10 mouse cellular contexts compared by ENCODE assay signal in the genomic region with DNA sequence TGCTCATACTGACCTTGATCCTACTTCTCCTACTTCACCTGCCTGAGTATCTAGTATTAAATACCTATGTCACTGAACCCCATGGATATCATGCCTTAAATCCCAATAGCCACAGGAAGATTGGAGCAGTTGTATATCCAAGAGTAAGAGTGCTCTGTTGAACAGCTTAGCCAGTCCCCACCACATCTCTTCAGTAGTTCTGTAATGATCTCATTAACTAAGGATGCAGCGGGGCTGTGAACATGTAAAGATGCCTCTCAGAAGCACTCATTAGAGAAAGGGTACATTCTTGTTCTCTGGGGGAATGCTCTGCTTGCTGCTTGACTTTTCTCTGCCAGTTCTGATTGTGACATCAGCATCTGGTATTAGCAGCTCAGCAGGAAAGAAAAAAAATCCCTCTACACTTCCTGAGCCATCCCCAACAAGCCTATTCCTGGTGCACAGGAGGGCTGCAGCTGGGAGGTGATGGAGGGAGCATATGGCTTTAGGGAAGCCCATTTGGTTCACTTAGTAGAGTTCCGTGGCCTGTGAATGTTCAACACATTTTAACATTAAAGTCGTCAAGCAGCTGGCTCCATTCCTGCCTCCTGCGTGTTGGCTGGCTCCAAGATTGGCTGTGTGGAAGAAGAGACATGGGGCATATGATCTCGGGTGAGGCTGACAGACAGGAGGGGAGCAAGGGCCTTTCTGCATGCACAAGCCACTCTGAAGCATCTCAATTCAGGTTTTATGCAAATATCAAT.
DNase-seq lines count a peak whose midpoint lies in the region; ATAC-seq and TF ChIP-seq lines count a peak whose summit lies in the region.
"Had no signal": no experiment of that assay in that cellular context is flagged by ENCODE, and none has a peak within 500 bp of the region (broad histone marks: within the 10 kb centered on the region; RNA-seq: fewer than 3 reads in every experiment).

No protein-coding gene starts in this region.

- peak; percentile 24; the same call in 1 of the 2 replicates for ATAC-seq in embryonic facial prominence, embryonic 15.5 days (ENCODE audit: insufficient number of reproducible peaks, low FRiP score, low TSS enrichment, low read depth)
- no peak for ATAC-seq in midbrain, postnatal 0 days (ENCODE audit: low FRiP score)
- no peak for ATAC-seq in megakaryocyte, adult 5-6 weeks (ENCODE audit: poor library complexity, severe bottlenecking)

- H3K4me3 ChIP-seq in embryonic facial prominence, embryonic 15.5 days (replicated peaks) = no peak overlapping the region
- no peak overlapping the region for H3K4me3 ChIP-seq in layer of hippocampus, adult 2 months
- H3K4me3 ChIP-seq in midbrain, postnatal 0 days (ENCODE audit: low read depth, low read length) = no peak overlapping the region
- H3K4me3 ChIP-seq: gastrocnemius, adult 2 months had no signal

- DNase-seq in heart, adult 11 months = peak; percentile 86
- no peak for DNase-seq in heart, adult 9 months (ENCODE audit: low spot score in 2 of 2)
- peak; percentile 48 to 67 for DNase-seq in layer of hippocampus, adult 2 months (ENCODE audit: low spot score in 2 of 2)
- peak; percentile 64 for DNase-seq in midbrain, postnatal 0 days (ENCODE audit: low spot score)
- DNase-seq in adrenal gland, adult 2 months = no peak
- DNase-seq in thymus, postnatal 36 days = no peak
- DNase-seq: gastrocnemius, adult 2 months had no signal

- no peak for TF ChIP-seq CTCF in layer of hippocampus, adult 2 months (conservative IDR thresholded peaks at IDR 0.05)
- no peak for TF ChIP-seq CTCF in midbrain, postnatal 0 days (IDR thresholded peaks at IDR 0.05)

- no peaks in the 10 kb centered on the region for H3K9me3 ChIP-seq in embryonic facial prominence, embryonic 15.5 days (replicated peaks)
- H3K9me3 ChIP-seq in midbrain, postnatal 0 days (ENCODE audit: low read length) = no peaks in the 10 kb centered on the region

- H3K9ac ChIP-seq in embryonic facial prominence, embryonic 15.5 days = no peak overlapping the region
- no peak overlapping the region for H3K9ac ChIP-seq in midbrain, postnatal 0 days (replicated peaks; ENCODE audit: low read length, poor library complexity, severe bottlenecking)

- 51% methylated on average over 5 of the region's 5 CpGs for WGBS in embryonic facial prominence, embryonic 15.5 days
- 25% methylated on average over 5 of the region's 5 CpGs for WGBS in midbrain, postnatal 0 days

- no peaks in the 10 kb centered on the region for H3K4me1 ChIP-seq in embryonic facial prominence, embryonic 15.5 days
- H3K4me1 ChIP-seq in midbrain, postnatal 0 days (ENCODE audit: insufficient read depth, low read length) = no peaks in the 10 kb centered on the region

- H3K27ac ChIP-seq in embryonic facial prominence, embryonic 15.5 days (replicated peaks) = no peak overlapping the region
- H3K27ac ChIP-seq in layer of hippocampus, adult 2 months = no peak overlapping the region
- no peak overlapping the region; the same call in 1 of the 2 replicates for H3K27ac ChIP-seq in midbrain, postnatal 0 days (ENCODE audit: low read depth, low read length)
- H3K27ac ChIP-seq: gastrocnemius, adult 2 months; macrophage had no signal

- no peak overlapping the region for H3K4me2 ChIP-seq in embryonic facial prominence, embryonic 15.5 days (replicated peaks)
- H3K4me2 ChIP-seq in midbrain, postnatal 0 days (ENCODE audit: low read depth, low read length, poor library complexity, severe bottlenecking) = no peak overlapping the region

- H3K27me3 ChIP-seq in embryonic facial prominence, embryonic 15.5 days = no peaks in the 10 kb centered on the region
- no peaks in the 10 kb centered on the region for H3K27me3 ChIP-seq in midbrain, postnatal 0 days (ENCODE audit: insufficient read depth, low read length)

- H3K36me3 ChIP-seq in embryonic facial prominence, embryonic 15.5 days = no peaks in the 10 kb centered on the region
- H3K36me3 ChIP-seq in midbrain, postnatal 0 days (ENCODE audit: insufficient read depth, low read length) = no peaks in the 10 kb centered on the region

Comparison
In these comparisons a context has a peak if more than half of its experiments do, and no peak if none do; other contexts are left out.
1. DNase-seq: peak in heart, adult 11 months (single experiment), layer of hippocampus, adult 2 months (2 of 2) and midbrain, postnatal 0 days (single experiment); none in heart, adult 9 months (0 of 2), adrenal gland, adult 2 months (single experiment) and thymus, postnatal 36 days (0 of 2).